Mouse (Mus musculus) myocyte (in vitro differentiated cells): ENCODE data around the gene Prkca.

Experiments used
- CEBPB ChIP-seq: IDR thresholded peaks from 2 replicates; pipeline ENCODE4 v1.6.1; 2011; ENCODE audit warnings: mild to moderate bottlenecking, moderate library complexity; ENCODE audit not compliant: poor library complexity, insufficient read depth, severe bottlenecking
- MYOD1 ChIP-seq, 3 experiments: IDR thresholded peaks; one replicate each; pipeline ENCODE4 v1.6.1; 2011; ENCODE audit warnings: control low read depth in 2 of 3, low read depth in 2 of 3, mild to moderate bottlenecking in 2 of 3, moderate library complexity in 1 of 3; ENCODE audit not compliant: insufficient read length in 2 of 3, control insufficient read depth in 1 of 3
- POLR2A ChIP-seq: IDR thresholded peaks from one replicate; pipeline ENCODE4 v1.6.1; 2011; ENCODE audit warnings: low read depth, mild to moderate bottlenecking, control low read depth, moderate library complexity; ENCODE audit not compliant: insufficient read length
- TCF3 ChIP-seq: IDR thresholded peaks from one replicate; pipeline ENCODE4 v1.6.1; 2011; ENCODE audit warnings: low read depth, control low read depth; ENCODE audit not compliant: insufficient read length

DNA sequence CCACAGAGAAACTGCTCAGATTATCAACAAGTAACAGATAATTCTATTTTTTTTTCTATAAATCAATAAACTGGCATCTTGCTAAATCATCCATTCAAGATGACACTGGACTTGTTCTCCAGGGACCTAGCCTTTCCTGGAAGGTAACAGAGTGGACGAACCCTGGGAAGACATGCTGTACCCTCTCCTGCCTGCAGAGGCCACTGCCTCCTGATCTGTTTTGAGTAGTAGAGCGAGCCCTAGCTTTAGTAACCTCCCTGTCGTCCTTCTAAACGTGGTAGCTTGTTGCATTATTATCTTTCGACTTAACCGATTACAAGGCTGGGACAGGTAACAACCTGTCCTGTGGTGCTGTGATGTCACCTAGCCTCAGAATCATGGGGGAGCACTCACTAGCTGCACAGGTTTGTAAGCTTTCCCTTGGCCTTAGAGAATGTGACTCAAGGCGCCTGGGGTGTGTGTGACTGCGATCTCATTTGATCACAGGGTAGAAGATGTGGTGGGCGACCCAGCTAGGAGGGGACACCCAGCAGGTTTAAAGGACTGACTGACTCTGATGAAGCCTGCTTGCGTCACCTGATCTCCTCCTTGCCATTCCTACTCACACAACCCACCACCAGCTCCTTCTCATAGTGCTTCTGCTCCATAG, 312.6 kb downstream of the Prkca start:
- TF ChIP-seq POLR2A (no peak), CEBPB (no peak), MYOD1 (IDR thresholded peaks at IDR 0.05; ENCODE audit: control insufficient read depth in 1 of 3, insufficient read length in 2 of 3, low read depth in 2 of 3) (no peak), TCF3 (no peak)
